Mouse (Mus musculus) G1E-ER4 (cell line): ENCODE data around the gene Hgfac. TPM values are rescaled to one million over a fixed set of nuclear protein-coding genes. Genes with fewer than 3 reads are reported as not detected.

Experiments used
- GATA1 ChIP-seq: IDR thresholded peaks from one replicate; pipeline ENCODE4 v1.8.0; 2012; ENCODE audit warnings: low read length, inconsistent platforms
- polyA plus RNA-seq: library from polyadenylated mRNA; stranded (reverse); fragments of >175 nt; gene quantifications from 2 replicates; pipeline ENCODE4 v1.2.3, GENCODE M21; 2012

Gene Hgfac
- not detected in 2 replicates for polyA plus RNA-seq

DNA sequence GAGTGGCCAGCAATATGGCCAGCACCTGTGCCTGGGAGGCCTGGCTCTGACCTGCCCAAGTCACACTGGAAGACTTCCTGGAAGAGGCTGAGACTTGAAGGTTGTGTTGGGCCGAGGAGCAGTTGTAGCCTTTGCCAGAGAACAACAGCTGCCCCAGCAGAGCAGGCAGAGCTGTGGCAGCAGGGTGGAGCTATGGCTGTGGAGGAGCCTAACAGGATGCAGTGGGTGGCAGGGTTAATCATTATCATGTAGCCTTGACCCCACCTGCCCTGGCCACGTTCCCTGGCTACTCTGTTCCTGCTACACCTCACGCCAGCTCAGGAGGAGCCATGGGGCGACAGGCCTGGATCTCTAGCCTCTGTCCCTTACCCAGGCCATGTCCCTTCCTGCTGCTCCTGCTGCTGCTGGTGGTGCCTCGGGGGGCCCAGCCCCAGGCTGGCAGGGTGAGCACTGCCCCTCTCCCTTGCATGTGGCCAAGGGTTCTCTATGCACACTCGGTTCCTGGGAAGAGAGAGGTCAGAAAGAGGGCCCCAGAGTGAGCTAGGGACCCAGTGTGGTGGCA, at the start of gene Hgfac:
TSS of gene Hgfac (plus strand) at position 242 of the 562 bp plus-strand sequence.
- TF ChIP-seq GATA1: no peak

DNA sequence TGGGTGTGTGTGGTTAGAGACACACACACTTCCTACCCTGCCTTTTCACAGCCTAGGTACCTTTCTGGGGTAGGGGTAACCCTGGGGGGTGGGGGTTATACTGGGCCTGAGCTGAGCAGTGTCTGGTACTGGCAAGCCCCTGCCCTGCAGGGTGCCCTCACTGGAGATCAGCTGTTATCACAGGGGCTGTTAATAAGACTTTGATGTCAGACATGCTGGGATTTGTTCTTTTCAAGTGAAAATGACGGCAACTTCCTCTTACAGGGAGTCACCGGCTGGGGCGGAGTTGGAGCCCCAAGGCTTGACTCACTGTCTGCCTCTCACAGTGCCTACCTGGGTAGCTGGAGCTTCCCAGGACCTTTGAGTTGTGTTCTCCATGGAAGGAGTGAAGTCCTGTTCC, 42.6 kb upstream of the Hgfac start:
- TF ChIP-seq GATA1: no peak

DNA sequence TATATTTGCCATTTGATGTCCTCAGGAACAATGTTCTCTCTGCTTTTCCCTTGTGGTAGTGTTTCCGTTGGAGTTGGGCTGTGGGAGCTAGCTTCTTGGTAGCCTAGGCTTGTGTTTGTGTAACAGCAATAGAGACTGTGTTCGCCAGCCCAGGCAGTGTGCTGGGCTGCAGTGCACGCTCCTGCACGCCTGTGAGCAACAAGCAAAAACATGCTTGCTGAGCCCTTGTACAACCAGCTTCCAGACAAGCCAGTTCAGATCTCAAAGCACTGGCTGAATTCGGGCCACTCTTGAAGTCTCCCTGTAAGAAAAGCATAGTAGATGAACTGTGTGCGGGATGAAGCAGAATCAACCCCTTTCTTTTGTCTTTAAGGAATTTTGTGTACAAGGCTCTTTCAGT, 42.0 kb upstream of the Hgfac start:
- TF ChIP-seq GATA1: no peak

DNA sequence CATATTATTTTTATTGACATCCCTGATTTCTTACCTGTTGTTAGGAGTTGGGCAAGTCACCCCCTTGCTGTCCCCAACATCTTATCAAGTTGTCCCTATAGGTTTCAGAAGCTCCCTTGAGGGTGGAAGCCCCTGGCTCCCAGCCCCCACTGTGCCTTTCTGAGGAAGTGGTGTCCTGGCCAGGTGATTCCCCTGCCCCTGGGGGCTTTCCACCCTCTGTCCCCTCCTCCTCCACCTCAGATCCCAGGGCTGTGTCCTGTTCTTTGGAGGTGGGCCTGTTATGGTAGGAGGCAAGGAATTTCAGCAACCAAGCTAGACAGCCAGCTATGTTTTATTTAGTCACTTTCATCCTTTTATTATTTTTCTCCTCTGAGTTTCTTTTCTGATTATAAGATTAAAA, 41.0 kb upstream of the Hgfac start:
- no peak for TF ChIP-seq GATA1

DNA sequence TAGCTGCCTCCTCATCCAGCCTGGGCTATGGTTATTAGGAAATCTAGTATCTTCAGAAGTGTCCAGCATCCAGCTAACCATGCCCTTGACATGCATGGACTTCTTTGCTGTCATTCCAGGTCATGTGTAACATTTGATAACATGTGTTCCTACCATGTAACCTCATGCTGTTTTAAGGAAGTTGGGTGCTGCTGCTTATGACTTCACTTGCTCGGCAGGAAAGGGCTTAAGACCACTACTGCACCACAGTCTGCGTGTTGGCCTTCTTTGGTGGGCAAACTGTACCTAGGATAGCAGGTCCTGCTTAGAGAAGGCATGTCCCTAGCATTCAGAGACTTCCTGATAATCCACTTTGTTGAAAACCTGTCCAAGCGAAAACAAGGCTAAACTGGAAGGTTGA, 40.2 kb upstream of the Hgfac start:
- TF ChIP-seq GATA1: no peak

DNA sequence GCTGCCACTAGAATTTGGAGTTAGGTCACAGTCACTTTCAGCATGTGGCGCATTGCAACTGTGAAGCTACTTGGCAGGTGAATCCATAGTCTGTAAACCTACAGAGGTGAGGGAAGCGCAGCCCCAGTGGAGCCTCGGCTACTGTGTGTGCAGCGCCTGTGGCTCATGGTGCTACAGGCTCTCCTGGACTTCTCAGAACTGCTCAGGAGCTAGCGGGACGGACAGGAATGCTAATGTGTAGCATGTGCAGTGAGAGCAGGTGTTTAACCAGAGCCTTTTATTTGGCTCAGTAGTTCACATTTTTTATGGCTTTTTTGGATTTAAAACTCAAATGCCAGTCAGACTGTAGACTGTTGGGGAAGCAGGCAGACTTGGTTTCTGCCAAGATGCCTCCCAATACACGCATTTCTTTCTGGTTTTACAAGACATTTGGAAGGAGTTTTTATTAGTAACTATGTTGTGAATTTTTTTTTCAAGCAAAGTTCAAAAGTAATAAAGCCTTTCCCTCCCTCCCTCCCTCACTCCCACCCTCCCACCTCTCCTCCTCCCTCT, 37.6 kb upstream of the Hgfac start:
- no peak for TF ChIP-seq GATA1

DNA sequence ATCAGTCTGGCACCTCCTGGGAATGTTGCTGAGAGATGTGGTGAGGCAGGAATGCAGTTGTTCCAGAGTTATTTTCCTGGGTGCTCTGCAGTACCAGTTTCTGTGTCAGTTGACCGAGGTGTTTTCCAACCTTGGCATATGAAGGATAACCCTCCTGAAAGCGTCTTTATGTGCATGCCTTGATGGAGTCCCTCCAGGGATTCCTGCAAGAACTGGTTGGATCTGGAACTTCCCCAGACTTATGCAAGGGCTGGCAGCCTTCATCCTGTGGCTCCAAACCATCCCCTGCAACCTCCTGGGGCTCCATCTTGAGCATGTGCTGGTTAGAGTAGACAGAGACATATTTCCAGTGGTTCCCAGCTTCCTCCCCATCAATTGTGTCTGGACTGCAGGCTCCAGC, 36.5 kb upstream of the Hgfac start:
- no peak for TF ChIP-seq GATA1

DNA sequence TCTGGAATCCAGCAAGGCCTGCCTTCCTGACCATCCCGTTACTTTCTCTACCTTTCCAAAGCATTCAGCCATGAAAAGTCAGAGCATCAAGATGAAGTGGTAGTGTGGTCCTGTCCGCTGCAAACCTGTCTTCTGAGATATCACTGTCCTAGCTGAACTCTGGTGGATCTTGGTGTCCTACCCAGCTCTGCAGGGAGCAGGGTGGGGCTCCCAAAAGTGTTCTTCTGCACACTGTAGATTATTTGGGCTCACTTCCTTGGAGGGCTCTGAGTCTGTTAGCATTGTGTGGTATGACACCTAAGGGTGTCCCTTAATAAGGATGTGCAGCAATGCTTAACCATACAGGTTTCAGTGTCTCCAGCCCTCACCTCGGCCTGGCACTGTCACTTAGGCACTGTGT, 35.6 kb upstream of the Hgfac start:
- TF ChIP-seq GATA1: no peak

DNA sequence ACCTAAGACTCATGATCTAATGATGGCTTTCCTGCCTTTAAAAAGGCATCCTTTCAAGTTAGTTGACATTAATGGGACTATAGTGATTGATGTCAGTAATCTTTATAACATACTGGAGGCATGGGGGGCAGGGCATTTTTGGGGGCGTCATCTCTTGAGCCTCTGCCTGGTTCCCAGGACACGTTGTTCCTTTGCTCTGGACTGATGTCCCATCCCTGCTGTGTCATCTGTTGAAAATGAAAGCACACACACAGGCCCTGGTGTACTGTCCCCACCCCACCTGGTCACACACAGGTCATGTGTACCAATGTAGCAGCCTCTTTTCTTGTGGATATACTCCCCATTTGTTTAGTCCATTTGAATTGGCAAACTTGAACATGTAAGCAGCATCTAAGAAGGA, 34.7 kb upstream of the Hgfac start:
- no peak for TF ChIP-seq GATA1

DNA sequence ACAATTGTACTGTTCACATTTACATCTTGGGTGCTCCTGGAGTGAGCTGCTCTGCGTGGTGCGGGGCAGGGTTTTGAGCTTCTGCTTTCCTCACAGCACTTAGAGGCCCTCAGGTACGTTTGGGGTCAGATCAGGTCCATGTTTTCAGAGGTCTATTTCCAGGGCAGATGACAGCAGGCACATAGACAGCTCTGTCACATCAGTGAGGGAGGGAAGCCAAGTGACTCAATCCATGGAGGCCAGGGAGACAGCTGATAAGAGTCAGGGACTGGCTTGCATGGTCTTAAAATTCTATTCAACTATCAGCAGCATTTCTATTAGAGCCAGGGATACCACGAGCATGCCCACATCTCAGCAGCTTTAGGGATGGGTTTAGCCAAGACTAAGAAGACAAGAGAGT, 32.1 kb upstream of the Hgfac start:
- TF ChIP-seq GATA1: no peak

DNA sequence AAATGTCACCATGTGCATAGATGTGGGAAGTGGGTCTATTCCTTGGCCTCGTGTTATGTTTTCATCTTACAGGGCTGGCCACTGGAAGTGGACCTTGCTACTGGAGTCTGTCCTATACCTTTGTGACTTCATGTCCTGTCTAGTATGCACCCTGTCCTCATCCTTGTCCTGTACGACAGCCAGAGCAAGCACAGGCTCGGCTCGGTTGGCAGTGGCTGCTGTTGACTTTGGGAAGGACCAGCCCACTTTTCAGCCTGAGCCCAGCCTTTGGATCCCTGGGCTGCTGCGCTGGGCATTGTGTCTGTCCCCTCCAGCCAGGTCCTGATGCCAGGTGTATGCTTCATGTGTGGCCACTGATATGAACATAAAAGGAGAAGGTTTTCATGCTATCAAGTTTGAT, 30.7 kb upstream of the Hgfac start:
- no peak for TF ChIP-seq GATA1

DNA sequence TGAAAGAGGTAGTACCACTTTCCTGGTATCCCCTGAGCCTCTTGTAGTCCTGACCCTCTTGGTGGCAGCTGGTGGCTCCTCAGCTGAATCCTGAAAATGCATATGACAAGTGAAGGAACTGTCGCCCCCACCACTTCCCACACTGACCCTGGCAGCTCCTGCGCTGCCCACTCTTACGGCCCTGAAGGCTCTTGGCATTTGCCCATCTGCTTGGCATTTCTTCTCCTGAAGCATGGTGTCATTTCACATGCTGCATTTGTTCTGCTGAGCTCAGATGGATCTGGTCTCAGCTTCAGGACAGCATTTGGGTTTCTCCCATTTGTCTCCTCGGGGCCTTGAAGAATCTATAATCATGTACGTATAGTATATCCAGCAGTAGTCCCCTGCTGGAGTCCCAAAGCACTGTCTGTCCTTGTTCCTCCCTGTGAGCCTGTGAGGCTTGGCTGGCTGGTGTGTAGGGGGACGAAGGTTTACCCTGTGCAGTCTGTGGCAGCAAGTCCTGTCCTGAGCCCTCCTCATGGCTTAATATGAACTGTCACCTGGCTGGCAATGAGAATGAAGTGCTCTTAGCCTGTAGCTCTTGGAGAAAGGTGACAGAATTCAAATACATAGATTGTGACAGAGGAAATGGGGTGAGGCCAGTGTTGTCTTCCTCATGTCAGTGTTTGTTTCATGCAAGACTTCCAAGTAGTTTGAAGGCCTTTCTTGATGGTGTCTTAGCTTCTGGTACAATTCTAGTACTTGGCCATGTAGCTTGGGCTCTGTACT, 30.0 kb upstream of the Hgfac start:
- no peak for TF ChIP-seq GATA1

DNA sequence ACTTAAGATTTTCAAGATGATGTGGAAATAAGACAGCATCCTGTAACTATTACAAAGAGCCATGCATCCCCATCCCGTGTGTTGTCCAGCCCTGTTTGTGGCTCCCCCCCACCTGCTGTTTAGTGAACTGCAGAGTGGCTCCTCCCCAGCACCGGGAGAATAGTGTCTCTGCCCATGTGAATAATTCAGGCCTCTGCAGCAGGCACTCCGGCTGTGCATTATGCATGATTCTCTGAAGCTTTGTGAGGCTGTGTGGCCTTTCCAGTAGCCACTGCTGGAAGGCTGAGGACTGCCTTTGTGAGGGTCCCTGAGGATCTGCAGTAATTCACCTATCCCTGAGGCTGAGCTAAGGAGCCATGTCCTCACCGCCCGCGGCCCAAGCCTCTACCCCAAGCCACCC, 27.3 kb upstream of the Hgfac start:
- no peak for TF ChIP-seq GATA1

DNA sequence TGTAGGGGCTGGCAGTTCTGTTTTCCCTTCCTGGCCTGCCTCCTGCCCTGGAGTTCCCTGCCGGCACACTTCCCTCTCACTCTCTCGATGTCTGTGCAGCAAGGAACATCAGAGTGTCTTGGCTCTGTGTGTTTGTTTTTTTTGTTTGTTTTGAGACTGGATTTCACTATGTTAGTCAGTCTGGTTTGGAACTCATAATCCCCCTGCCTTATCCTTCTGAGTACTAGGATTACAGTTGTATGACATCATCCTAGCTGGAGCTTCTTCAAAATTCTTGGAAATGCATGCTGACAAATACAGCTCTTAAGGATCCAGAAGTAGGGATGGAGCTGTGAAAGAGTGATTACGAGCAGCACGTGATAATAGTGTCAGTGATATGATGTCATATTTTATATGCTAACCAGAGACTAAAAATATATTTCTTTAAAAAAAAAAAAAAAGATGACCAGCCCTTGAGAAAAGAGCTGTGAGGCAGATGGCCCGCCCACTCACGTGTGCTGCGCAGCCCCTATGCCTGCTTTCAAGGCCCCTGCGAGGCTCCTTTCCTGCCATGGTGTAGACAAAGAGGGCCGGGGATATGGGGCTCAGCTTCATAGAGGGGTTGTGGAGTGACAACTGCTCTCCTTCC, 21.5 kb upstream of the Hgfac start:
- no peak for TF ChIP-seq GATA1

DNA sequence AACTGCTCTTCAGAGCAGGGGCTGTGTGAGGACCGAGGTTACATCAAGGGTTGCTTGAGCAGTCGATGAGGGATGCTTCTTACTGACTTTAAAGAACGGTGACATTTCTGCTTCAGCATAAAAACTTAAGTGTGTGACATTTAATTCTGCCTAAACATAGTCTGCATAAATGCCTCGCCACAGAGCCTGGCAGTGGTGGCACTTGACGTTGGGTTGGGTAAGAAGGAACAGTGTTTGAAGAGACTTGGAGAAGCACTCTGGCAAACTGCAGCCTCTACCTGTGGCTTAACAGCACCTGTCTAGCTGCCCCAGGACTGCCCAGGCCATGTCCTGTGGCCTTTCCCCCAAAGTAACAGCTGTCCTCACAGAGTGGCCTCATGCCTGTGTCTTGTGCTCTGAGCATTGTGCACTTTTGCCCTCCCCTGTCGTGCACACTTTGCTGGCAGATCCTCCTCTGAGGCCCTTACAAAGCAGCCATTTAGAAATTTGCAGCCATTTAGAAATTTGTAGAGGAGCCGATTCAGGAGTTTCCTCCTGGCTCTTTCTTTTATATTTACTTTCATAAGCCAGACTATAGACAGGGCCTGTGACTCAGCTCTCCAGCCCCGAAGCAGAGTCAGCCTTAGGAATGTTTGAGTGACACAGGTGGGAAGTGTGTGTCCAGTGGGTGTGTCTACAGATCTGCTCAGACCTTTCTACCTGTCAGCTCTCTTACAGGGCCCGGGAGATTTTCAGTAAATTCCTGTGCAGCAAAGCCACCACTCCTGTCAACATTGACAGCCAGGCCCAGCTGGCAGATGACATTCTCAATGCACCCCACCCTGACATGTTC, 20.7 kb upstream of the Hgfac start:
- TF ChIP-seq GATA1: no peak

DNA sequence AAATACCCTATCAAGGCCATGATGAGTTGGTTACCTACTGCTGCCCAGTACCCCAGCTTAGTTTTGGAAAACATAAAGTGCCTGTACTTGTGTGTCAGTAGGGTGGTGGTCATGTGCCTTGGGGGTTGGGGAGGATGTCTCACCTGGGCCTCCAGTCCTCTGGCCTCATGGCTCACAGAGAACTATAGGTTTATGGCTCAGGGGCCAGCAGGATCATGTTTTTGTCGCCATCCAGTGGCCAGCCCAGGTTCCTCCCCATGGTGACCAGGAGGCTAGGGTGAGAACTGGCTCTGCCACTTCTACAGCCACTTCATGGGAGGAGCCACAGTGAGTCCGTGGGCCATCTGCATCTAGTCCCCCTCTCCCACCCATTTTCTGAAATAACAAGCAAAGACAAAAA, 16.3 kb upstream of the Hgfac start:
- no peak for TF ChIP-seq GATA1
